Mouse (Mus musculus): ENCODE measurements around the gene Tmem132b. TPM values are rescaled to one million over a fixed set of nuclear protein-coding genes. Genes with fewer than 3 reads are reported as not detected.

The Tmem132b gene
- polyA plus RNA-seq, 1 experiment, result under 0.01 TPM

DNA sequence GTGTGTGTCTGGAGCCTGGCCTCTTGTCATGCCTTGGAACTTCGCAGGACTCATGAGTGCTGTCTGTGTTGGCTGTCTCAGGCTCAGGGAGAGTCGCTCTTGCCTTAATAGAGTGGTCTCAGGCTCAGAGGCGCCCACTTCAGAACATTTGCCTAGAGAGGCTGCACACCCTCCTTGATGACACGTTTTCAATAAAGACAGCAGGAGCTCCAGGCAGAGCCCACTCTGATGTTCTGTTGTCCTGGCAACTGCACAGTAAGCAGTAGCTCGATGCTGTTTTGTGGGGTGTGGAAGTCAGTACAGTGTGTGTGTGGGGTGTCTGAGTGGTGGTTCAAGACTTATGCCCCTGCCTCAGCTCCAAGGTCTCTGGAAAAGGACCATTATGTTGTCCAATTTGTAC, 81.6 kb downstream of the Tmem132b start:
- no peaks in the 10 kb centered on the region for H3K79me2 ChIP-seq (ENCODE audit: control insufficient read depth, insufficient read depth)
- TF ChIP-seq MAX (IDR thresholded peaks at IDR 0.05) (no peak), FOSL1 (IDR thresholded peaks at IDR 0.05; ENCODE audit: insufficient read depth, low read length, poor library complexity, severe bottlenecking) (no peak), MYOG (IDR thresholded peaks at IDR 0.05; ENCODE audit: control insufficient read depth, extremely low read depth, insufficient read length) (no peak), USF1 (IDR thresholded peaks at IDR 0.05; ENCODE audit: low read depth) (no peak)
- H3K27me3 ChIP-seq (ENCODE audit: control insufficient read depth, insufficient read depth, insufficient read length), result no peaks in the 10 kb centered on the region
- H3K4me3 ChIP-seq (ENCODE audit: insufficient read depth, poor library complexity, severe bottlenecking), result no peak overlapping the region
- H3K79me3 ChIP-seq (ENCODE audit: low read depth), result no peaks in the 10 kb centered on the region
- H3K36me3 ChIP-seq (ENCODE audit: control insufficient read depth, insufficient read depth), result no peaks in the 10 kb centered on the region
- H3ac ChIP-seq (ENCODE audit: control insufficient read depth, insufficient read length, low read depth), result no peak overlapping the region

DNA sequence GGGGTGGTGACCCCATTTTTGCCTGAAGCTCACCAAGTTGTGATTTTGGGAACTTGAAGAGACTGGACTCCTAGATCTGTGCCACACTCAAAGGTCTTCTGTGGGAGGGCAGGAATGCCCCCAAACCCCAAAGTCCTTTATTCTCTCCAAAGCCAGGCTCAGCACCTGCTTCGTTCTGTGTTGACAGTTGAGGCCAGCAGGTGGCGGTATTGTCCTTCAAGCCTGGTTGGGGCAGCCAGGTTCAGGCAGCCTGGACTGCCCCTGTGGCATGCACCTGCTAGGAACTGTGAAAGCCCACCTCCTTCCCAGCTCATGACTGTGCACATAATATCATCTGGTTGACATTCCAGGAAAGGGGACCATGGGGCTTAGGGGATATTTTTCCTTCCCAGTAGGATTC, 82.8 kb downstream of the Tmem132b start:
- H3K27me3 ChIP-seq (ENCODE audit: control insufficient read depth, insufficient read depth, insufficient read length), result no peaks in the 10 kb centered on the region
- no peaks in the 10 kb centered on the region for H3K36me3 ChIP-seq (ENCODE audit: control insufficient read depth, insufficient read depth)
- no peaks in the 10 kb centered on the region for H3K79me2 ChIP-seq (ENCODE audit: control insufficient read depth, insufficient read depth)
- no peaks in the 10 kb centered on the region for H3K79me3 ChIP-seq (ENCODE audit: low read depth)
- no peak overlapping the region for H3ac ChIP-seq (ENCODE audit: control insufficient read depth, insufficient read length, low read depth)
- TF ChIP-seq MYOG (IDR thresholded peaks at IDR 0.05; ENCODE audit: control insufficient read depth, extremely low read depth, insufficient read length) (no peak), USF1 (IDR thresholded peaks at IDR 0.05; ENCODE audit: low read depth) (no peak), MYOD1 (IDR thresholded peaks at IDR 0.05; ENCODE audit: control insufficient read depth, insufficient read length, low read depth) (no peak), MAX (IDR thresholded peaks at IDR 0.05) (no peak), FOSL1 (IDR thresholded peaks at IDR 0.05; ENCODE audit: insufficient read depth, low read length, poor library complexity, severe bottlenecking) (no peak), CTCF (IDR thresholded peaks at IDR 0.05; ENCODE audit: control insufficient read depth, insufficient read depth, insufficient read length) (no peak), CEBPB (IDR thresholded peaks at IDR 0.05; ENCODE audit: low read depth) (no peak)
- no peak overlapping the region for H3K4me3 ChIP-seq (ENCODE audit: insufficient read depth, poor library complexity, severe bottlenecking)

DNA sequence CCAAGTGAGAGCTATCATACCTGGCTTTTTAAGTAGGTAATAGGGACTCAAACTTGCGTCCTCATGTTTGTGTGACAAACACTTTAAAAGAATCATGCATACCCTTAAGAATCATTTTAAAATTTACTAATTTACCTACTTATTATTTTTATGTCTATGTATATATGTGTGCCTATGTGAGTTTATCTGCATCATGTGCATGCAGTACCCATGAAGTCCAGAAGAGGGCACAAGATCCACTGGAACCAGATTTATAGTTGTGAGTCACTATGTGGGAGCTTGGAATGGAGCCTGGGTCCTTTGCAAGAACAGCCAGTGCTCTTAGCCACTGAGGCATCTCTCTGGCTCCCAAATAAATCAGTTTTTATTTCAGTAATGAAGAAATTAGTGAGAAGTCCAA, 85.5 kb downstream of the Tmem132b start:
- Histone ChIP-seq H3K4me3 (ENCODE audit: insufficient read depth, poor library complexity, severe bottlenecking) (no peak overlapping the region), H3K27me3 (ENCODE audit: control insufficient read depth, insufficient read depth, insufficient read length) (no peaks in the 10 kb centered on the region), H3ac (ENCODE audit: control insufficient read depth, insufficient read length, low read depth) (no peak overlapping the region), H3K36me3 (ENCODE audit: control insufficient read depth, insufficient read depth) (no peaks in the 10 kb centered on the region), H3K79me3 (ENCODE audit: low read depth) (no peaks in the 10 kb centered on the region), H3K79me2 (ENCODE audit: control insufficient read depth, insufficient read depth) (no peaks in the 10 kb centered on the region)
- no peak for TF ChIP-seq MYOG (IDR thresholded peaks at IDR 0.05; ENCODE audit: control insufficient read depth, extremely low read depth, insufficient read length)
- TF ChIP-seq MYOD1 (IDR thresholded peaks at IDR 0.05; ENCODE audit: control insufficient read depth, insufficient read length, low read depth), result no peak
- TF ChIP-seq USF1 (IDR thresholded peaks at IDR 0.05; ENCODE audit: low read depth), result no peak
- TF ChIP-seq FOSL1 (IDR thresholded peaks at IDR 0.05; ENCODE audit: insufficient read depth, low read length, poor library complexity, severe bottlenecking), result no peak
- TF ChIP-seq MAX (IDR thresholded peaks at IDR 0.05), result no peak
- no peak for TF ChIP-seq CEBPB (IDR thresholded peaks at IDR 0.05; ENCODE audit: low read depth)
- no peak for TF ChIP-seq CTCF (IDR thresholded peaks at IDR 0.05; ENCODE audit: control insufficient read depth, insufficient read depth, insufficient read length)

- Histone ChIP-seq H3ac (ENCODE audit: control insufficient read depth, insufficient read length, low read depth) (no peak overlapping the region), H3K79me3 (ENCODE audit: low read depth) (no peaks in the 10 kb centered on the region), H3K4me3 (ENCODE audit: insufficient read depth, poor library complexity, severe bottlenecking) (no peak overlapping the region), H3K79me2 (ENCODE audit: control insufficient read depth, insufficient read depth) (no peaks in the 10 kb centered on the region), H3K36me3 (ENCODE audit: control insufficient read depth, insufficient read depth) (no peaks in the 10 kb centered on the region), H3K27me3 (ENCODE audit: control insufficient read depth, insufficient read depth, insufficient read length) (no peaks in the 10 kb centered on the region)
- TF ChIP-seq MYOG (IDR thresholded peaks at IDR 0.05; ENCODE audit: control insufficient read depth, extremely low read depth, insufficient read length) (no peak), FOSL1 (IDR thresholded peaks at IDR 0.05; ENCODE audit: insufficient read depth, low read length, poor library complexity, severe bottlenecking) (no peak), USF1 (IDR thresholded peaks at IDR 0.05; ENCODE audit: low read depth) (no peak), CEBPB (IDR thresholded peaks at IDR 0.05; ENCODE audit: low read depth) (no peak), MYOD1 (IDR thresholded peaks at IDR 0.05; ENCODE audit: control insufficient read depth, insufficient read length, low read depth) (no peak), MAX (IDR thresholded peaks at IDR 0.05) (no peak), CTCF (IDR thresholded peaks at IDR 0.05; ENCODE audit: control insufficient read depth, insufficient read depth, insufficient read length) (no peak)
These were observed 96.3 kb downstream of the Tmem132b start for GRCm38 (mm10) chr5:125627816-125628348.

GRCm38 (mm10) chr5:125634666-125635065, 103.1 kb downstream of the Tmem132b start:
- H3K4me3 ChIP-seq (ENCODE audit: insufficient read depth, poor library complexity, severe bottlenecking), result no peak overlapping the region
- TF ChIP-seq CEBPB (IDR thresholded peaks at IDR 0.05; ENCODE audit: low read depth) (no peak), FOSL1 (IDR thresholded peaks at IDR 0.05; ENCODE audit: insufficient read depth, low read length, poor library complexity, severe bottlenecking) (no peak), MYOD1 (IDR thresholded peaks at IDR 0.05; ENCODE audit: control insufficient read depth, insufficient read length, low read depth) (no peak), USF1 (IDR thresholded peaks at IDR 0.05; ENCODE audit: low read depth) (no peak)
- H3K79me2 ChIP-seq (ENCODE audit: control insufficient read depth, insufficient read depth), result no peaks in the 10 kb centered on the region
- no peak overlapping the region for H3ac ChIP-seq (ENCODE audit: control insufficient read depth, insufficient read length, low read depth)
- H3K79me3 ChIP-seq (ENCODE audit: low read depth), result no peaks in the 10 kb centered on the region
- no peaks in the 10 kb centered on the region for H3K27me3 ChIP-seq (ENCODE audit: control insufficient read depth, insufficient read depth, insufficient read length)
- no peaks in the 10 kb centered on the region for H3K36me3 ChIP-seq (ENCODE audit: control insufficient read depth, insufficient read depth)

- H3K4me3 ChIP-seq (ENCODE audit: insufficient read depth, poor library complexity, severe bottlenecking), result no peak overlapping the region
These were observed 109.4 kb downstream of the Tmem132b start for GRCm38 (mm10) chr5:125640966-125641365.

More at GRCm38 (mm10) chr5:125640966-125641365, 109.4 kb downstream of the Tmem132b start:
- H3K27me3 ChIP-seq (ENCODE audit: control insufficient read depth, insufficient read depth, insufficient read length), result no peaks in the 10 kb centered on the region
- H3K36me3 ChIP-seq (ENCODE audit: control insufficient read depth, insufficient read depth), result no peaks in the 10 kb centered on the region
- no peak overlapping the region for H3ac ChIP-seq (ENCODE audit: control insufficient read depth, insufficient read length, low read depth)
- H3K79me2 ChIP-seq (ENCODE audit: control insufficient read depth, insufficient read depth), result no peaks in the 10 kb centered on the region
- no peaks in the 10 kb centered on the region for H3K79me3 ChIP-seq (ENCODE audit: low read depth)
- TF ChIP-seq MYOG (IDR thresholded peaks at IDR 0.05; ENCODE audit: control insufficient read depth, extremely low read depth, insufficient read length) (no peak), CEBPB (IDR thresholded peaks at IDR 0.05; ENCODE audit: low read depth) (no peak), MAX (IDR thresholded peaks at IDR 0.05) (no peak), CTCF (IDR thresholded peaks at IDR 0.05; ENCODE audit: control insufficient read depth, insufficient read depth, insufficient read length) (no peak), USF1 (IDR thresholded peaks at IDR 0.05; ENCODE audit: low read depth) (no peak)
